Mouse (Mus musculus) thymus, adult 2 months (tissue): Measurements from ENCODE around the gene Plppr3.

Experiments
- CTCF ChIP-seq: fragments of 200-500 bp; IDR thresholded peaks from 2 replicates; pipeline ENCODE4 v1.5.1; 2012; ENCODE audit warnings: mild to moderate bottlenecking, control low read depth, low read length, moderate library complexity, borderline replicate concordance; ENCODE audit not compliant: control insufficient read depth, poor library complexity, insufficient read depth; ENCODE audit errors: extremely low read depth
- POLR2A ChIP-seq: fragments of 200-500 bp; IDR thresholded peaks from 2 replicates; pipeline ENCODE4 v1.6.1; 2012; ENCODE audit warnings: mild to moderate bottlenecking, low read length, control low read depth, moderate library complexity; ENCODE audit not compliant: control insufficient read depth, poor library complexity, insufficient read depth; ENCODE audit errors: extremely low read depth

DNA sequence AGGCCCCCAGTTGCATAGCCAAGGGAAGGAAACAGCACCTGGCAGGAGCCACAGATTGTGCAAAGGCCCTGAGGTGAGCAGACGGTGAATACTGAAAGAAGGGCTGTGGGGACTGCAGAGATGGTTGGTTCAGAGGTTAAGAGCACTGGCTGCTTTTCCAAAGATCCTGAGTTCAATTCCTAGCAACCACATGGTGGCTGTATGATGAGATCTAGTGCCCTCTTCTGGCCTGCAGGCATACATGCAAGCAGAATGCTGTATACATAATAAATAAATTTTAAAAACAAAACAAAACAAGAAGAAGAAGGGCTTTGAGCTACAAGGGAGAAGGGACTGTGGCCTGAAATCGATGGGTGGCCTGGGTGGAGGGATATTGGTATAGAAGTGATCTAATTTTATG, 57.3 kb downstream of the Plppr3 start:
- TF ChIP-seq CTCF, result no peak
- TF ChIP-seq POLR2A, result no peak
